Mouse (Mus musculus) thymus, postnatal 14 days (tissue): ENCODE data around the gene Bbs10.

Source experiments
- DNase-seq: peaks from one replicate; pipeline ENCODE4 v3.0.0; 2021

Gene Bbs10

DNA sequence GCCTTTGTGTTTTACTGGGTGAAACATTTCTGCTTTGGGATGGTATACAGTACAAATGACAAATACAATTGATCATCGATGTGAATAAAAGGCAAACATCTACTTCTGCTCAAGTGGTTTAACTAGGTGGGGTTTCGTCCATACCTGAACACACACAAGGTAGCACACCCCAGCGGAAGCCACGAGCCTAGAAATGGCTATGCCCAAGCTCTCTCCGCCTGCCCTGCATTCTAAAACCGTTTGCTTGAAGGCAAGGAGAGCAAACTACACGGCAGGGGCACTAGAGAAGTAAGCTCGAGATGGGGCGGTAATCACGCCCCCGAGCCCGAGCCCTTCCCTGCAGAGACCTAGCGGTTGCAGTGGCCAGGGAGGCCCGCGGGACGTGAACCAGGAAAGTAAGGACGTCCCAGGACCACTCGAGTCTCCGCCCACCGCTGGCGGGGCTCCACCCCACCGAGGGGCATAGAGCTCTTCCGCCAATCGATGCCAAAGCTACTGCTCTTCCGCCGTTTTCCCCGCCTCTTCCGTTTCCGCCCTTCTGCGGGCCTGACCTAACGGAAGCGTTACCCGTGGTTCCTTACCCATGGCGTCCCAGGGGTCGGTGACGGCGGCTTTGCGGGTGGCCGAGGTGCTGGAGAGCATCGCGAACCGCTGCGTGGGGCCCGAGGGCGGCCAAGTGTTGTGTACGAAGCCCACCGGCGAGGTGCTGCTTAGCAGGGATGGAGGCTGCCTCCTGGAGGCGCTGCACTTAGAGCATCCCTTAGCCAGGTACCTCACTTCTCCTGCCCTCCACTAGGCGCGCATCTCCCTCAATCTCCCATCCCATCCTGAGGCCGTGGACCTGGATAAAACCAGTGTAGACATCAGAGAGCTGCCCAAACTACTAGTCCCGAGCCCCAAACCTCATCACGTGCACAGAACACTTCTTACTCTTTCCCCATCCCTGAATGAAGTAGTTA, at the start of gene Bbs10:
Bbs10 (plus strand) TSS at position 540 of the 959 bp plus-strand sequence.
- DNase-seq = peak; percentile 95

DNA sequence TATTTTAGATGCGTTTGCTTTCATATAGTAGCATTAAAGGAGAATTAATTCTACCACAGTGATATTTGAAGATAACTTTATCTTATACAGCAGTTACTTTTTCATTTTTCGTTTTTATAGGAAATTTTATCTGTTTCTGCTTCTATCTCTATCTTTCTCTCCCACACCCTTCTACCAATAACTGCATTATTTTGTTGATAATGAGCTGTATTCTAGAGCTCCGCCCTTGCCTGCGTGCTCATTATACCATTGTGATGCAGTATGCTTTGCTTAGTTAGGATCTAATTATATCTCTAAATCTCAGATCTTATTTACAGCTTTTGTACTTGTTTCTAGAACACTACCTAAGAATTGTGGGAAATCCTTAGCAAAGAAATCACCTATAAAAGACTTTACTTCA, 48.3 kb upstream of the Bbs10 start:
- DNase-seq = no peak

DNA sequence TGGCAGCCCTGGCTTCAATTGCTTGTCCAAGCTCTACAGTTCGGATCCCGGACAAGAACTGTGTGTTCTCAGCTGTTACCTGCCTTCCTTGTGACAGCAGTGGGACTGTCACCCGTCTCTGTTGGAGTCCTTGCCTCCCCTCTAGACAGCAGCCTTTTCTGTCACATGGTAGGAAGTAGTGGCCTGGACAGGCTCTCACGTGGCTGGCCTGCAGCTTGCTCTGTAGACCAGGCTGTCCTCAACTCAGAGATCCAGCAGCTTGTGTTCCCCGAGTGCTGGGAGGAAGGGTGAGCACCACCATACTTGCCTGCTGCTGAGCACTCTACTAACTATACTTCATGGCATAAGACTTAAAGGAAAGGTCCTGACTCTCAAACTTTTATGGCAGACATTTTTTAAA, 46.8 kb upstream of the Bbs10 start:
- no peak for DNase-seq

DNA sequence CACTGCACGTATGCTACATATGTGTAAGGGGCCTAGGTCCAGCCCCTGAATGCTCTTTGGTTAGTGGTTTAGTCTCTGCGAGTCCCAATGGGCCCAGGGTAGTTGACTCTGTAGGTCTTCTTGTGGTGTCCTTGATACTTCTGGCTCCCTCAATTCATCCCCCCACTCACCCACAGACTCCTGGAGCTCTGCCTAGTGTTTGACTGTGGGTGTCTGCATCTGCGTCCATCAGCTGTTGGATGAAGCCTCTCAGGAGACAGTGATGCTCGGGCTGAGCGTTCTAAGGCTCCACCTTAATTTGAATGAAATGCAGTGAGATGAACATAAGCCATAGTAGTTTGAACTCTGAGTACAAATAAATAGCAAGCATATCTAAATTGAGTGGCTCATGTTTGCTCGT, 43.3 kb upstream of the Bbs10 start:
- no peak for DNase-seq

DNA sequence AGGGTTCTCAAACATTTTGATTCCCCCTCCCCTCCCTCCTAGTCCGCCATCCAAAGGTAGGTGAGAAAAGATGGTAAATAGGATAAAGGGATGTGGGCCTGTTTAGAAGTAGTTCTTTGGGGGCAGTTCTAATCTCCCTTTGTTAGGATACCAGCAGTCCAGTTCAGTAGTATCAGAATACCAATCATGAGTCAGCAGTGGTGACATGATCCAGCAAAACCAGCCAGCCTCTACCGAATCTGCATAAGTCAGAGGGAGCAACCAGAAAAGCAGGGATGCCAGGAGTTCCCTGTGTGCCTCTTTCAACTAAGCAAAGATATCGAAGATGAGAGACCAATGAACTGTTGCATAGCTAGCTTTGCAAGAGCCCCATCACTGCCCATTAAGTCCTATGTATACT, 42.3 kb upstream of the Bbs10 start:
- no peak for DNase-seq

DNA sequence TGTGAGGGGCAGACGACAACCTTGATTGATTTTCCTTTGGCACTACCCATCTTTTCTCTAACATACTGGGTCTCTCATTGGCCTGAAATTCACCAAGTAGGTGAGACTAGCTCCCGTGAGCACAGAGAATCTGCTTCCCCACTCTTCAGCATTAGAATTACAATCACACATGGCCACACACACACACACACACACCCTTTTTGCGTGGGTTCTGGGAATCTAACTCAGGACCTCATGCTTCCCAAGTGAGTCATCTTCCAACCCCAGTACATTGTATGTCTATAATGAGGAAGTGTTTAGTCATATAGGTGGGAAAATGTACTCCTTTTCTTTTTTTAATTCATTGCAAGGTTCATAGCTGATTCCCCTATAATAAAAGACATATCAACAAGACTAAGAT, 41.1 kb upstream of the Bbs10 start:
- DNase-seq = no peak

DNA sequence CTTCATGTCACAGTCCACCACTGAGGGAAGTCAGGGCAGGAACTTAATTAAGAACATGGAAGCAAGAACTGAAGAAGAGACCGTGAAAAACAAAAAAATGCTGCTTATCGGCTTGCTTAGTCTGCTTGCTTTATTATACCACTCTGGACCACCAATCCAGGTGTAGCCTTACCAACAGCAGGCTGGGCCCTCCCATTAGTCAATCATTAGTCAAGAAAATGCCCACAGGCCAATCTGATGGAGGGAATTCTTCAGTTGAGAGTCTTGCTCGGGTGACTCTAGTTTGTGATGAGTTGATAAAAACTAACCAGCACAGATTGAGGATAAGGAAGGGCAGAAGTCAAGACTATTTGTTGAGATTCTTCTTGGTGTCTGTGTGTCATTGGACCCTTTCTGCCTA, 40.2 kb upstream of the Bbs10 start:
- DNase-seq = no peak

DNA sequence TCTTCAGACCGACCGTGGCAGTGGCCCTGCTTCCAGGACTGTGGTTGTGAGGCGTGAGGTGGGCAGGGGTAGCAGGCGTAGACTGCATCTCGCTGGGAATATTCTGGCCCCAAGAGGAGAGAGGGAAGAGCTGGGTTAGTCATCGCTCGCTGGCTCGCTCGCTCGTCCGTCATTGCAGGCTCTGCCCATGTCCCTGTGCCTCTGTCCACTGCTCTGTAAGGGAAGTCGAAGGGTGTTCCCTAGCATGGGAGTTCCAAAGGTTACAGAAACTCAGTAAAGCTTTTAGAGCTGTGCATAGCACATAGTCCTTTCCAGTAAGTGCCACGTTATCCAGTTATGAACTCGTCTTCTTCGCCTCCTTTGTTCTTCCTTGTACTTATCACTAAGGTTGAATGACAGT, 26.8 kb upstream of the Bbs10 start:
- DNase-seq = no peak

DNA sequence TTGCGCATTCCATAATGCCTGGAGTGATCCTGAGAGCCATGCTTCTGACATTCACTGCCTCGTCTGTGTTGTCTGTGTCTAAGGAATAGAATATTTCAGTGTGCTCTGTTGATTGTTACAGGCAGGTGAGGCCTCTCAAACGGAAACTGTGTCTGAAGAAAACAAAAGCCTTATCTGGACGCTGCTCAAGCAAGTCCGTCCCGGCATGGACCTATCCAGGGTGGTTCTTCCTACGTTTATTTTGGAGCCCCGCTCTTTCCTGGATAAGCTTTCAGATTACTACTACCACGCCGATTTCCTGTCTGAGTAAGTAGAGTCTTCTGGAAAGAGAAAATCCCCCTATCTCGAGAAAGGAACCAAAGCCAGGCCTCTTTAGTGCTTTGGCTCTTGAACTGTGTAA, 25.6 kb upstream of the Bbs10 start:
- DNase-seq = no peak

DNA sequence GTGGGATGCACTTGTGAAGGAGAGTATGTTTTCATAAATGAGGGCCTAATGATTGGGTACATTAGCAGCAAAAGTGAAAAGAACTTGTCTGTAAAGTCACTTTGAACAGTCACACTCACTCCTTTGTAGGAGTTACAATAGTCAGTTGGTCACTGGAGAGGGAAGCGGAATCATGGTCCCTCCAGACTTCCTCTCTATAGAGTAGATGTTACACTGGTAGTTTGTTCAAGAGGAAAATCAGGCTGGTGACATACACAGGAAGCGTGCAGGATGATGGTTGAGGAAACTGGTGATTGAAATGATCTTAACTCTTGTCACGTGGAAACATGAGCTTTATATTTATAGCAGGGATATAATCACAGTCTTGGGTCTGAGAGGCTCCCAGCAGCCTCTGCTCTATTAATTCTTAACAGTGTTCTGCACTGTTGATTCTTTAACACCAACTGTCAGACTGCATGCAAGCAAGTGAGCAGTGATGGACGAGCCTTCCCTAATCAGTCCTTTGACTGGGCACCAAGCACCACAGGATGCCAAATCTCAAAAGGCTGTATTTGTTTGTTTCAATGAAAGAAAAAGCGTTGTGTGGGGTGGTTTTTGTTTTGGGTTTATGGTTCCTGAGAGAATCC, 24.9 kb upstream of the Bbs10 start:
- no peak for DNase-seq

DNA sequence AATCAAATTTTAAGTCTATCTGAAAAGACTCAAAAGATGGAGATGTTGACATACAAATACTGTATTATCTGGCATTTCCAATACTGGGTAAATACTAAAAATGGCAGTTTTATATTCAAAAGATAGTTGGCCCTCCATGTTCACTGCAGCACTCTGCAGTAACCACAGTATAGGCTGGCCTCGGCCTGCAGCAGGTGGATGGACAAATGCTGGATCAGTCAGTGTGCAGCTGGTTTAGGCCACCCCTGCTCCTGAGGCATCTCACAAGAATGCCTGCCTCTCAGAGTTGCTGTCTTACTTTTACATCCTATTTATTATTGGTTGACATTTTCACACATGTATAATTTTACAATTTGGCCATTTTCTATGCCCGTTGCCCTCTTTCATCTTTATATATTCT, 22.7 kb upstream of the Bbs10 start:
- no peak for DNase-seq

DNA sequence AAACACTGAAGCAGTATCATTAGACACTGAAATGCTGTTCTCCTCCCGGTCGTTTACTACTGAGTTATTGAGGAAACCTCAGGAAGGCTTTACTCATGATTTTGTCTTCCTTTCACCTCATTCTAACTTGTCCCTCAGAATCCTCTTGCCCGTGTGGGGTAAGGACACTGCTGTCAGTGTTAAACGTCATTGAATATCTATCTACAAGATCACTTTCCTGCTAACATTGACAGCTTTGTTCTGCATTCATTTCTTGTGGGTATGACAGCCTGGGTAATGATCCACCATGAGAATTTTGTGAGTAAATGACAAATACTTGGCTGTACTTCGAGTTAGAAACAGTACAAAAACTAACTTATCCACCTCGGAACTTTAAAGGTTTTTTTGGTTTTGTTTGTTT, 848 bp upstream of the Bbs10 start:
- DNase-seq = no peak

DNA sequence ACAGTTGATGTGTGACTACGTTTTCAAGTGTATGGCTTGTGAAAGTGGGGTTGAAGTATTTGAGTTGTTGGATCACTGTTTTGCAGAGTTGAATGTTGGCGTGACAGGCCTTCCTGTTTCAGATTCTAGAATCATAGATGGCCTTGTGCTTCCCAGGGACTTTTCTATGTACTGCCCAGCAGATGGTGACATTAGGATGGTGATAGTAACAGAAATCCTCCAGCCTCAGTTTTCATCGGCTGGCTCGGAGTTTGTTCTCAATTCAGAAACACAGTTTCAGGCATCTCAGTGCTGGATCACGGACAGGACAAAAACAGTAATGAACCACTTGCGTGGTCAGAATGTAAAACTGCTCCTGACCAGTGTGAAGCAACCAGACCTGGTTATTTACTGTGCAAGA, 1.1 kb downstream of the Bbs10 start:
- no peak for DNase-seq

DNA sequence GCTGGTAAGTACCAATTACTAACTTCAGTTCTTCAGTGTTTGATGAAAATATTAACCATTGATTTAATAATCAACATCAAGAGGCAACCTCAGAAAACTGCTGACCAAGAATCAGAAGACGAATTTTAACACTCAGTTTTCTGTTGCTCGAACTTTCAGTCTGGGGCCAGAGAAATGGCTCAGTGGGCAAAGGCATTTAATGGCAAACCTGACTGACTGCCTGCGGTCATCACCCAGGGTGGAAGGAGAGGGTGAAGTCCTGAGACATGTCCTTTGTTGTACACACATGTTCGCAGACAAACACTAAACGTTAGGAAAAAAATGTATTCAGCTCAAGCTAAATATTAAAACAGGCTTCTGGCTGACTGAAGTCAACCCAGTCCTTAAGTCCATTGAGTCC, 2.6 kb downstream of the Bbs10 start:
- DNase-seq = no peak

DNA sequence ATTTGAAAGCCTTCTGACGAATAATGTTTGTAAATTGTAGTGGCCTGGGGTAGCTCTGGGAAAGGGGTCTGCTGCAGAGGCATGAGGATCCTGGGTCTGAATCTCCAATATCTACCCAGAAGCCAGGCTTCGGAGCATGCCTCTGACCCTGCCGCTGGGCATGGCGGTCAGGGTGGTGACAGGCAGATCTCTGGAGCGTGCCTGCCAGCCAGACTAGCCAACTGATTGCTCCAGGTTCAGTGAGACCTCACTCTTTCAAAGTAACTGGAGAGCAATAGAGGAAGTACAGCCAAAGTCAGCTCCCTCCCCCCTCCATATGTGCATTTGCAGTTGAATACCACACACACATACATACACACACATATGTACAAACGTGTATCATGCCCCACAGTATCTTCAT, 4.0 kb downstream of the Bbs10 start:
- DNase-seq = no peak

DNA sequence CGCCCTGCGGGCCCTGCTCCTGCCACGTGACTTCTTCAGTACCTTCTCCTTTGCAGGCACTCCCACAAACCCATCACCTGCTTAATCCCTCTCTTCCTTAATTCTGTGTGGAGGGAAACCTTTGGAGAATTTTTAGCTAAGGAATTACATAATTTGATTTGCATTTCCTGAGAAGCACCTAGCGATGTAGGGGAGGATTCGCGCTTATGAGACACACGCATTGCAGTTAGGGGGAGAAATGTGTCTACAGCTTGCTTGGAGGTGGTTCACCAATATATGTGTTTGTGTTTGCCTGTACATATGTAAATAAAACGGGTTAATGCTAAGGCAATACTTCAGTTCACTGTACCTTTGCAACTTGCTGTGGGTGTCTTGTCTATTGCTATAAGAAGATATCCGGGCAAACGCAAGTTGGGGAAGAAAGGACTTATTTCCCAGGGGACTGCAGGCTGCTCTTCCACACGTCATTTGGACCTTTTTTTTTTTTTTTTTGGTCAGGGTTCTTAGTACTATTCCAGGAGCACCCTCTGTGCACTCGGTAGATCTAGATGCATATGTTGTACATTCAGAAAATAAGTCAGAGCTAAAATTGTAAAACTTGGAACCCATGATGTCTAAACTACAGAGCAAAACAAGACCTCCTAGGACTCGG, 10.5 kb downstream of the Bbs10 start:
- DNase-seq = no peak

DNA sequence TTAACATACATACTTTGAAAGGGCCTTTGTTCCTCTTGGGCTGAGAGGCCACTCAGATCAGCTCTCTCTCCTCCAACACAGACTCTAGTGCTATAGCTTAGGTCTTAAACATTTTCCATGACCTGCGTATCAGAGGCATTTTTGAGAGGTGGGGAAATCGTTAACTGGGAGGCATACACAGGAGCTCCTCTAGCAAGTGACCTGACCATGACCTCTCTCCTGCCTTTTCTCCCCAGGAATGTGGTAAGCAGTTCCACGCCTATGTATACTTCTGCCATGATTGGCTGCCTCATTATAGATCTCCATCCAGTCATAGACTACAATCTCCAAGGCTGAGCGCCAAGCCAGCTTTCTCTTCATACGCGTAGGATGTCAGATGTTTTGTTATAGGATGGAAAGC, 14.8 kb downstream of the Bbs10 start:
- DNase-seq = no peak

DNA sequence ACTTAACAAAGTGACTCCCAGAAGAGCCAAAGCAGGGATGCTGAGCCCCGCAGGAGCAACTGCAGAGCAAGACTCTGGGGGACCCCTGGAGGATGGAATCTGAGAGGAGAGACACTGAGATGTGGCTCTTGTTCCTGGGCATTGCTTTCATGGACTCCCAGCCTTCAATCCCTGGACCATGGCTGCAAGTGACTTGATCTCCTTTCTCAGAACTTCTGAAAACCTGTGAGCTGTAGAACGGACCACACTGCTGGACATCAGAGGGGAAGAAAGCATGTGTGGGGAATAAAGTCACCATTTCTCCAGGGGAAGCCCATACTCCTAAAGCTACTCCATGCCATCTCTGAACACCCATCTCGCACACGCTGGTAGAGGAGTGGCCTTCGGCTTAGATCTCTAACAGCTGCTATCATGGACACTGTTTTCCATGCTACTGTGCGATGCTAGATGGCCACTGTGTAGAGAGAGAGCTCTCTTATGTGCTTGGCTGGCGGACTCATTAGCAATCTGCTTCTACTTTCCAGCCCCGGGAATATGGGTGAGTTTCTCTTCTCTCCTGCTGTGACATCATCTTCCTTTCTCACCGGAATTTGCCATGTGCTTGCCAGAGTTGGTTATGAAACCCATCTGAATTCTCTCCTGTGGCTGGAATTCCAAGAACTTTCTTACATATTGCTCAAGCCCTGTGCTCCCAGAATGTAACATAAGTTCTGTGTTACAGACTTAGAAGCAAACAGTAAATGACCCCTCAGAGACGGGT, 16.3 kb downstream of the Bbs10 start:
- DNase-seq = no peak

DNA sequence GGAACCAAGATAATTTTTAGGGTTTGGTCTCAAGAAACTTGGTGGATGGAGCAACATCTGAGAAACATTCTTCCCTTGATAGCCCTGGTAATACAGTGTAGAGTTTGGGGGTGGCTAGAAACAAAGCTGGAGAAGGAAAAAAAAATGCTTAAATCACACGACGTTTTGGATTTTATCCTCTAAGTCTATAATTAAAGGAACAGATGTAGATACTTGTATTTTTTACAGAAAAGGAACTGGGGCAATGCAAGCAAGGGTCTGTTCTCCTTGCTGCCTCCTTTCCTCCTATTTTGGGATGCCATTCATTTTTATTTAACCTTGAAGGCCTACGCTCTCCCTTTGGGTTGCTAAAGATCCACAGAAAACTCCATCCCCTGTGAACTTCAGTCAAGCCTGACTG, 17.5 kb downstream of the Bbs10 start:
- no peak for DNase-seq

DNA sequence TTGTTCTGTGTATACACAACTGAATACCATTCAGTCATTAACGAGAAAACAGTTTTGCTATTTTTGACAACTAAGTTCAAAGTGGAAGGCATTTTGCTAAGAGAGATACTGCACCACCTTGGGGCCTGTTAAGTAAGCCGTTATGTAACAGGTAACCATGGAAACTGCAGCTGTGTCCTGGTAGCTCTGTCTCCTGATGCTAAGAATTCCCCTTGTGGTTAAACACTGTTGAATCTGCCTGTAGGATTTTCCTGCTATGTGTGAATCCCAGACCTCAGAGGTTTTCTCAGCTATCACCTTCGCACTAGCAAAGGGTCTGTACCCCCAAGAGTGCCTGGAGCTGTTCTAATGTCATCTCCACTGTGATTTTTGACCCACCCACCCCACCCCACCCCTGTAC, 19.5 kb downstream of the Bbs10 start:
- DNase-seq = no peak

DNA sequence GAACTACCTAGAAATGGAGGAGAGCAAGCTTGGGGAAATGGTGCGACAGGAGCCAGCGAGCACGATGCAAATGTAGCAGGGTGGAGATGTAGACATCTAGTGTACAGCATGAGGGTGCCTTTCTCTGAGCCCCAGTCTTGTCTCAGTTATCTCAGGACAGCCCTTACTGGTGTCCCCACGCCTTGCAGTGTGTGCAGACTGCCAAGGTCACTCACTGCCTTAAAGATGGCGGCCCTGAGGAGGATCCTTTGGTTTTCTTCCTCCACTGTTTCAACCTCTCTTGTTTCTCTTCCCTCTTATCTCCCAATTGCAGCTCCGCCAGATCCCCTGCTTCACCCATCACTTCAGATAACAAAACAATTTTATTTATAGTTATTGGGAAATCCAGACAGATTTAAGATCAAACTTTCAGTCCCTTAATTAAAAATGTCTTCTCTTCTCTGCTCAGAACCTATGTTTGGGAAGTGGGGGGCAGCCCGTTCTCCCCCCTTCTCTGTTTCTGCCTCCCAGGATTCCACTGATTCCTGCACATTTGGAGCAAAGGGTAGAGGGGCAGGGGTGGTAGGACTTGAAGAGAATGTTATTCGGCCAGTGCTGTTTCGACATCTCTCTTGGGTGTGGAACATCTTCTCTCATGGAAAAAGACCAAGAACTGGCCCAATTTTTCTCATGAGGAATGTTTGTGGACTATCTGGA, 20.5 kb downstream of the Bbs10 start:
- DNase-seq = no peak

DNA sequence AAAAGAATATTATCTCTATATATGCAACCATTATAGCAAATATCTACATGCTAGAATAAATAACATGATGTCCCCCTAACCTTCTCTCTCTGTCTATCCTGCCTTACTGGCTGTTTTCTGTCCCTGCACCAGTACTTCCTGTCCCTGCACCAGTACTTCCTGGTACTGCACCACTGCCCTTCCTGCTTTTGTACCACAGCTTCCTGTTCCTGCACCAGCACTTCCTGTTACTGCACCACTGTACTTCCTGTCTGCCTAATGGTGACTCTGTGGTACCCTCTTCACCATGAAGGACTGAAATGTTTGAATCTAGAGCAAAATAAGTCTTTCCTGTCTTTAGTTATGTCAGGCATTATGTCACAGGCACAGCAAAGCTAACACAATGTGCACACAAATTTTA, 22.1 kb downstream of the Bbs10 start:
- DNase-seq = no peak

DNA sequence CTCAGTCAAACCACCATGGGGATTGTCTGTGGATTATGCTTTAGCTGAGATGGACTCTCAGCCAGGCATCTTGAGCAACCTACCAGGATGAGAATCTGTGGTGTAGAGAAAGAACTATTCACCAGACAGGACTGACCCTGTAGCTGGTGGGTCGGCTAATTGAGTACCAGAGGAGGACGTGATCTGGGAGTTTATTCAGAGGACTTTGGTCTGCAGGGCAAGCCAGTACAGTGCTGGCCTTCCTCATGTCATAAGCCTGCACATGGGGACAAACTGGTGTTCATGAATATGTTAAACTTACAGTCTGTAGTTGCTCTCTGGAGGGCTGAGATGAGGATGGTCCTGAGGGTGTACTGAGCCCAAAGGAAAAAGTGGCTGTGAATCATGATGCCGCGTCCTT, 29.5 kb downstream of the Bbs10 start:
- no peak for DNase-seq
